Mouse (Mus musculus): ENCODE data around the gene Slc51a. TPM values are rescaled to one million over a fixed set of nuclear protein-coding genes. Genes with fewer than 3 reads are reported as not detected.

The Slc51a gene
- polyA plus RNA-seq, 2 experiments = 0.16 to 1.2 TPM

- H3K4me3 ChIP-seq (ENCODE audit: insufficient read depth in 1 of 2, low read depth in 2 of 2, low read length in 2 of 2) = no peak overlapping the region
- peaks cover 36 to 37% of the 10 kb centered on the region in 2 experiments for H3K4me1 ChIP-seq (replicated peaks; ENCODE audit: control insufficient read depth in 2 of 2, insufficient read depth in 2 of 2, low read length in 1 of 2)
- TF ChIP-seq EP300 (IDR thresholded peaks at IDR 0.05; ENCODE audit: low read depth) (no peak), CTCF (IDR thresholded peaks at IDR 0.05; ENCODE audit: low read depth) (no peak)
- H3K4me2 ChIP-seq (ENCODE audit: low read depth) = no peak overlapping the region
- no peaks in the 10 kb centered on the region for H3K36me3 ChIP-seq (replicated peaks; ENCODE audit: control insufficient read depth, insufficient read depth, low read depth)
- WGBS (ENCODE audit: insufficient replicate concordance) = 77% methylated on average over 5 of the region's 5 CpGs
- no peaks in the 10 kb centered on the region for H3K27me3 ChIP-seq (ENCODE audit: control insufficient read depth, insufficient read depth, low read length)
- no peak overlapping the region for H3K9ac ChIP-seq (replicated peaks)
- no peaks in the 10 kb centered on the region for H3K9me3 ChIP-seq (ENCODE audit: control insufficient read depth, low read length)
- ATAC-seq (ENCODE audit: insufficient read depth) (no peak), DNase-seq (ENCODE audit: low read depth in 3 of 3, low spot score in 3 of 3) (no peak)
- H3K27ac ChIP-seq = no peak overlapping the region; the same call in 1 of the 2 replicates
Observed at GRCm38 (mm10) chr16:32524244-32524615, 36.6 kb upstream of the Slc51a start.

- H3K36me3 ChIP-seq (replicated peaks; ENCODE audit: control insufficient read depth, insufficient read depth, low read depth) = no peaks in the 10 kb centered on the region
- no peak for ATAC-seq (ENCODE audit: insufficient read depth)
- DNase-seq (ENCODE audit: low read depth in 3 of 3, low spot score in 3 of 3) = no peak
- 74% methylated on average over 8 of the region's 8 CpGs for WGBS (ENCODE audit: insufficient replicate concordance)
- H3K27ac ChIP-seq = no peak overlapping the region; the same call in 1 of the 2 replicates
- H3K4me2 ChIP-seq (ENCODE audit: low read depth) = no peak overlapping the region
- TF ChIP-seq CTCF (IDR thresholded peaks at IDR 0.05; ENCODE audit: low read depth) (no peak), EP300 (IDR thresholded peaks at IDR 0.05; ENCODE audit: low read depth) (no peak)
- no peak overlapping the region for H3K4me3 ChIP-seq (ENCODE audit: insufficient read depth in 1 of 2, low read depth in 2 of 2, low read length in 2 of 2)
- H3K4me1 ChIP-seq (replicated peaks; ENCODE audit: control insufficient read depth in 2 of 2, insufficient read depth in 2 of 2, low read length in 1 of 2) = peaks cover 37 to 38% of the 10 kb centered on the region in 2 experiments
- H3K9me3 ChIP-seq (ENCODE audit: control insufficient read depth, low read length) = no peaks in the 10 kb centered on the region
- no peaks in the 10 kb centered on the region for H3K27me3 ChIP-seq (ENCODE audit: control insufficient read depth, insufficient read depth, low read length)
- no peak overlapping the region for H3K9ac ChIP-seq (replicated peaks)
Observed at GRCm38 (mm10) chr16:32523462-32524243, 36.0 kb upstream of the Slc51a start.

GRCm38 (mm10) chr16:32522578-32523194 is 35.0 kb upstream of the Slc51a start:
- DNase-seq (ENCODE audit: low read depth in 3 of 3, low spot score in 3 of 3) = no peak
- no peak overlapping the region for H3K4me3 ChIP-seq (ENCODE audit: insufficient read depth in 1 of 2, low read depth in 2 of 2, low read length in 2 of 2)
- H3K4me2 ChIP-seq (ENCODE audit: low read depth) = no peak overlapping the region
- H3K4me1 ChIP-seq (replicated peaks; ENCODE audit: control insufficient read depth in 2 of 2, insufficient read depth in 2 of 2, low read length in 1 of 2) = peaks cover 37 to 38% of the 10 kb centered on the region in 2 experiments
- WGBS (ENCODE audit: insufficient replicate concordance) = 57% methylated on average over 6 of the region's 6 CpGs
- no peak for ATAC-seq (ENCODE audit: insufficient read depth)
- no peaks in the 10 kb centered on the region for H3K27me3 ChIP-seq (ENCODE audit: control insufficient read depth, insufficient read depth, low read length)
- H3K9me3 ChIP-seq (ENCODE audit: control insufficient read depth, low read length) = no peaks in the 10 kb centered on the region
- peak overlapping the region; percentile 45; the same call in 1 of the 2 replicates for H3K27ac ChIP-seq
- H3K36me3 ChIP-seq (replicated peaks; ENCODE audit: control insufficient read depth, insufficient read depth, low read depth) = no peaks in the 10 kb centered on the region
- H3K9ac ChIP-seq (replicated peaks) = no peak overlapping the region; the same call in 1 of the 2 replicates
- TF ChIP-seq EP300 (IDR thresholded peaks at IDR 0.05; ENCODE audit: low read depth) (no peak), CTCF (IDR thresholded peaks at IDR 0.05; ENCODE audit: low read depth) (no peak)

DNA sequence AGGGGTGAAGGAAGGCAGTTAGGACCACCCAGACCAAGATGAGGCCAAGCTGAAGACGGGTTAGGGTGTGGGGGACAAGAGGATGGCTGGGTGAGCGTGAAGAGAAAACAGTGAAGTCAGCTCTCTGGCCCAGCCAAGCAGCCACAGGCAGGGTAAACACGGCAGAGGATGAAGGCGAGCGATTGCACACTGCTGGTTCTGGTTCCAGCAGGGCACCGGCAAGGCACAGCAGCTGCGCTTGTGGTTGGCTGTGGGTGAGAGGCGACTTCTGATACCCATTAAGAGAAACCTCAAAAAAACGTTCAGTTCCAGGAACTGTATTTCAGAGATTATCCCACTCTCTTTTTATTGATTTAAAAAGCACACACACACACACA is 32.7 kb upstream of the Slc51a start:
- Histone ChIP-seq H3K27ac (peak overlapping the region; percentile 51), H3K4me1 (replicated peaks; ENCODE audit: control insufficient read depth in 2 of 2, insufficient read depth in 2 of 2, low read length in 1 of 2) (peaks cover 49 to 58% of the 10 kb centered on the region in 2 experiments), H3K4me2 (ENCODE audit: low read depth) (peak overlapping the region; percentile 30), H3K9ac (replicated peaks) (peak overlapping the region; percentile 48), H3K36me3 (replicated peaks; ENCODE audit: control insufficient read depth, insufficient read depth, low read depth) (no peaks in the 10 kb centered on the region), H3K4me3 (ENCODE audit: insufficient read depth in 1 of 2, low read depth in 2 of 2, low read length in 2 of 2) (no peak overlapping the region), H3K27me3 (ENCODE audit: control insufficient read depth, insufficient read depth, low read length) (no peaks in the 10 kb centered on the region), H3K9me3 (ENCODE audit: control insufficient read depth, low read length) (no peaks in the 10 kb centered on the region)
- 10% methylated on average over 9 of the region's 9 CpGs for WGBS (ENCODE audit: insufficient replicate concordance)
- peak; percentile 68 for ATAC-seq (ENCODE audit: insufficient read depth)
- DNase-seq (ENCODE audit: low read depth in 3 of 3, low spot score in 3 of 3) = peak in 1 of 3 experiments; percentile 46
- TF ChIP-seq CTCF (IDR thresholded peaks at IDR 0.05; ENCODE audit: low read depth) (no peak), EP300 (IDR thresholded peaks at IDR 0.05; ENCODE audit: low read depth) (no peak)

Data from liver, embryonic 14.5 days (tissue).